Mouse (Mus musculus) layer of hippocampus, postnatal 14 days (tissue): ENCODE measurements at regions not wholly inside any gene's neighbourhood (a gene's known extent, or its start where the extent isn't known, plus 50 kb on each side); places are given as distances from the start of the nearest gene placed in this dataset.

Source experiments
- DNase-seq, 2 experiments: peaks; one replicate each; pipeline ENCODE4 v3.0.0; 2021 to 2022; ENCODE audit warnings: low spot score in 2 of 2, mixed read lengths in 1 of 2
- microRNA-seq, 2 experiments: library from miRNA; unstranded; fragments of <30 nt; microRNA quantifications; one replicate each; pipeline ENCODE4 v1.2.0; 2021

DNA sequence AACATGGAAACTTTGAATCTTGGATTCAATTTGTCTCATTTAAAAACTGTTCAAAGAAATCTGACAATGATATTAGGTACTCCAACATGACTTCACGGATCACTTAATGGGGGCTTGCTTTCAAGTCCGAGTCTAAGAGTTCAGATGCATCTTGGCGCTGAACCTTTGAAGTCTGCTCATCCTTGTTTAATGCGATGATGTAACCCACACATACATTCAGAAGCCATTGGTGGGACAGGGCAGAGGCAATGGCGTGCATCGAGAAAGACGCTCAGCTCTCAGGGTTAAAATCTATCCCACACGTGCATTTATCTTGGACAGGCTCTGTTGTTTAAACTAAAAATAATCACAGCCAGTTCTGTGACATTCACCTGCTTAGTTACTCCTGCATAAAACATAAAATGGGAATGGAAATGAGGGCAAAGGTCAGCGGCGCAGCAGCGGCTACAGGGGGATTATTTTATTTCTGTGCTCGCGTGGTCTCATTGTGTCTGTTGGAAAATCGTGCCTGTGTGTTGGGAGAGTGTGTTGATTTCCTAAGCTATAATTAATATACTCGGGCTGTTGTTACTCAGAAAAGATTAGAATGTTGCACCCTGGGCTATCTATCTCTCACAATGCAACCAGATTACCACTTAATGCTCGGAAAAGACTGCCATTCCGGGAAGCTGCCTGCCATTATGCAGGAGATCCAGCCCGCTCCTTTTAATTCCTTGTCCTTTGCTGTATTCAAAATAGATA is 754.5 kb downstream of the Nedd1 start:
- DNase-seq, result no peak

DNA sequence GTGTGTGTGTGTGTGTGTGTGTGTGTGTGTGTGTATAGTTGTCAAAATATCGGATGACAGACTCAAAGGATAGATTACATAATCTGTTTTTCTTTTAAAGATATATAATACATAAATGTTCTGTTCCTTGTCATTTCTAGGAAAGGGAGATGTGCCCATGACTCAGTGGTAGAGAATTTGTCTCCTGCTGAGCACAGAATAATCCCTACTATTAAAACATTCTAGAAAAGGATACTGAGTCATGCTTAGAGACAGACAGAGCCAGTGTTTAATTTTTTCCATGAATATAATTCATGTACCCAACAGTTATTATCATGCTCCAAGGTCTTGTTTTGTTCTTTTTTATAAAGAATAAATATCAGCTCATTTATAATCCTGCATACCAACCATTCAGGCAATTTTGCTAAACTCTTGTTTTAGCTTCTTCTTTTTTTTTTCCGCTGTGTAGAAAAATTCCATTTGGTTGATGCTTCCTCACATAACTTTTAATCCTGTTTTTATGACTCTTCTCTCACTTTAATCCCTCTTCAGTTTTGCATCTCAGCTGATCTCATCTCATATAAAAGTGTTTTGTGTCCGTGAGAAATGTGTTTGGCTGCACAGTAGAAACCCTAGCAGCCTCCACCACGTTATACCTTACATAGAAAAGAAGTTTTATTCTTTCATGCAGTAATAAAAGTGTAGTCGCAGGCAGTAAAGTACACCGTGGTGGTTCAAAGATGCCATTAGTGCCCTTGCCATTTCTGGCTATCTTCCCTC is 762.3 kb downstream of the Nedd1 start:
- no peak for DNase-seq

DNA sequence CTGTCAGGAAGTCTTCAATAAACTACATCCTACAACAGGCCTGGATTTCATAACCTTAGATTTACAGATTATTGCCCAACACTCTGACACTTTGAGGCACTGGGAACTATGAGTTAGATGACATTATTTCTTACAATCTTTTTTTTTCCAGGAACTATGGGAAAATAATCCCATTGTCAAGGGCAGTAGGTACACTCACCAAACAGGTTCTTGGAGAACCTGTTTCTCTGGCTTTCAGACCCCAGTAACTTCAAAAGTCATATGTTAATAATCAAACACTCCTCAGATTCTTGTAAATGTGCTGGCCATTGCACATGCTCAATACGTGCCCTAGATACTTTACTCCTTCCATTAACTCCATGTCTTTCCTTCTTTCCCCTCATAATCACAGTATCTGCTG is 769.1 kb downstream of the Nedd1 start:
- no peak for DNase-seq

DNA sequence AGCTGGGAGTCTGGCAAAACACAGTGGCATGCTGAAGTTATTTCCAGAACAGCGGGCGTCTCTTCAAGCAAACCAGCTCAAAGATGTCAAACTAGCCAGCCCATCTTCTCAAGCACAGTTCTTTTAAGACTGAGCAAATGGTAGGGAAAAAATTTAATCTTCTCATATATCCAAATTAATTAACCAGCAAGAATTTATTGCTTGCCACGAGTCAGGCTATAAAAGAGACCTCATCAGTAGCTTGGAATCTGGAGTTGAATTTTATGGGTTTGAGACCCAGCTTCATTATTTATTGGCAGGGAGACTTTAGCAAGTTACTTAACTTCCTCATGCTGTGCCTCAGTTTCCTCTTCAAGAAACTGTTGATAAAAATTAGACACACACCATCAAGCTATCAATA is 742.5 kb upstream of the Tmpo start:
- DNase-seq, result no peak

DNA sequence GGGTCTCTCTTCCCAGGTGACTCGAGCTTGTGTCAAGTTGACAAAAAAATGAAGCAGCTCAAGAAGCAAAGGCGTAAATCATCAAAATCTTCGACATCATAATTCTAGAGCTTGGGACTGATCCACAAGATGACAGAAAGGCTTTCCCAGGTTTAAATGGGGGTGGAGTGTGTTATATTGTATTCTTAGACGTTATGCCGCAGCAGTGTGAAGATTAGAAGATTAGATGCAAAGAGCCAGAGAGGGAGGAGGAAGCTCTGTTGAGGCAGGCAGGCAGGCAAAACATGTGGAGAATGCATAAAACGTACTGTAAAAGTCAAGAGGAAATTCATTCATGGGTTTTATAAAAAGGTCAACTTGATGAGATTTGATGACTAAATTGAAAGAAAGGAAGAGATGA is 708.7 kb upstream of the Tmpo start:
- DNase-seq, result no peak

DNA sequence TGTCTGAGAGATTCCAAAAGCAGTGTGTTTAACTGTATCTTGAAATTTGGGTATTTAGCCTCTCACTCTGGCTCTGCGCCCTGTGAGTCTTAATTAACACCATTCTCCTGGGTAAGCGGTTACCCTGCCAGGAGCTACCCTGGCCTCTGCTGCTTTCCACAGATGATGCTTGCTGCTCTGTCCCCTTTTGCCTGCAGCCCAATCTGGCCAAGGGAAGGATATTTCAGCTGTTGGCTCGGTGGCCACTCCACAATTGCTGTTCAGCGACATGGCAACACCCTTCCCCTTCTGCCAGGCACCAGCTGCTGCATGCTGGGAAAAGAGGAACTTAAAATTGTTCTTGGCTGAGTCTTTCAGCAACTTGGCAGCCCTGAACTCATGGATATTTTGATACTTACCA is 707.4 kb upstream of the Tmpo start:
- peak; percentile 57 to 79 for DNase-seq

DNA sequence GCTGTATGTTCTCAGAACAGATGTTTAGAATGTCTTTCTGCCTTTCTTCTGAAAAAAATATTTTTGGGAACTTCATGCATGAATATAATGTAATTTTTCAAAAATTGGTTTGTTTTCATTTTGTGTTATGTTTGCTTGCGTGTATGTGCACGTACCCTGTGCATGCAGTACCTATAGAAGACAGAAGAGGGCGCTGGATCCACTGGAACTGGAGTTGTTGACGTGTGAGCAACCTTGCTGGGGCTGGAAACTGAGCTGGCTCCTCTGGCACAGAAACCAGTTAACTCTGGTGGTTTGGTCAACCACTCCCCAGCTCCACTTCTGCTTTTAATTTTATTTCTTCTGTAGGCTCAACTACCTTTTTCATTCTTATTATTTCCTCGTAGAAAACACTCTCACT is 702.0 kb upstream of the Tmpo start:
- DNase-seq, result no peak

DNA sequence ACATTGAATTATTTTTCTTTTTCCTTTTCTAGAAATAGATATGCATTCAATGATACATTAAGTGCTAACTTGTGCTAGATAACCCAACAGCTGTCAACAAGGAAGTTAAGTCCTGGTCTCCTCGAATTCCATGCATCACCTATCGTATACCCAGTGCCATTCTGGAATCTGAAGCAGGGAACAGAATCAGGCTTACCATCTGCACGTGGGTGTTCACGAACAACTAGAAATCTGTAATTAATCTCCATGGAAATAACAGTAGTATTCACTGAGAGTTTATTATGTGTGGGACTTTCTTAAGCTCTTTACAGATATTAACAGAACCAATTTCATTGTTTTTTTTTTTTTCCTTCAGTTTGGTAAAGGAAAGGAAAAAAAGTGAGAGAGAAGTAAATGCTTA is 701.4 kb upstream of the Tmpo start:
- peak in 1 of 2 experiments; percentile 52 for DNase-seq

DNA sequence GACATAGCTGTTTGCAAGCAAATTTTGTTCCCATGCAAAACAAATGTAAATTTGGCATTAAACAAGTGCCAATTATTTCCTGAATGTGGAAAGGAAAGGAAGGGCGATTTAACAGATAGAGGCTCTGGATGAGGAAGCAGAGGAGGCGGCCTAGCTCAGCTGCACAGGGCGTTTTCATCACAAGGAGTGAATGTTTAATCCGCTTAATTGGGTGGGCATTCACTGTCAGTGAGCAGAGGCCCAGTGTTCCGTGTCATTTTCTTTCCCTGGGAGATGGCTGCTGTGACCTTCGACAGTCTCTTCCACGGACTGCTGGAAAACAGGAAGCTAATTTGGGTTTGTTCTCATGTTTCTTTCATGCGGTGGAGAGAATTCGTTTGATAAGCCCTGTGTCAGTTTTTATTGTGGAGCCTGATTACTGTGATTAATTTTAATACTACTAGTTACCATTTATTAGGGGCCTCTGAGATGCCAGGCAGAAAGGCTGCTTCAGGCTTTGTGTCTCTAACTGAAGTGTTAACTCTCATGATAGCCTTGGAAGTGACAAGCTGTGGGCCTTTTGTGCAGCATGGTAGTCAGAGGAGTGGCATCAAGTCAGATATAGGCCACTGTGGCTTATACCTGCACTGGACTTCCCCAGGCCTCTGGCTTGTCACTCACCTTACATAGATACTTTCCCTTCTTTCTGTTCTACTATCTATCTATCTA is 700.6 kb upstream of the Tmpo start:
- peak in 1 of 2 experiments; percentile 23 for DNase-seq

DNA sequence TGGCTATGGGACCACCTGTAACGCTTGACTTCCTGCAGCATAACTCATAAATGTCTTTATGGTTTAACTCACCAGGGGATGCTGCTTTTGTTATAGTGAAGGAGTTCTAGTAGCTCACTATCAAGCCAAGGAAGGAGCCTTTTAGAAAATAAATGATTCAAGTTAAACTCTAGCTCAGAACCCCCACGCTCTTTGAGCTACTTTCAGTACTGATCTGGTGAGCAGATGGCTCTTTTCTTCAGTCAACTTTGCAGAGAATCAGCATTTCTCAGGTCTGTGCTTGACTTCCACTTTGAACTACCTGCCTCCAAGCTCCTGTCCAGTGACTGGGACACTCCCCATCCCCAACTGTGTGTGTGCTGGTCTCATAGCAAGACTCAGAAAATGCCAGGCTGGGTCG is 694.3 kb upstream of the Tmpo start:
- DNase-seq, result no peak

DNA sequence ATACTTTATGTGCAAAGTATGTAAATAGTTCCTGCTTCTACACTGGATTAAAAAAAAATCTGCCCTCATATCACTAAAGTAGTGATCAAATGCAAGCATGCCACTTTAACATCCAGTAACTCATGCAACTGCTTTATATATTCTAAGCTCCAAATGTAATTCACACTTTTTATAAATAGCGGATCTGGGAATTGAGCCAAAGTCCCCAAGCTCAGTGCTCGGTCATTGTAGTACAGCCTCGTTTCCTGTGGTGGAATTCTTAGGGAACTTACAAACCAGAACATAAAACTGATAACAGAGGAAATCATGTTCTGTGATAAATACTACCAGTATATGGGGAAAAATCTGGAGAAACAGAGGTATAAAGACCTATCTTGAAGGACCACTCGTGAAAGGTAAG is 690.1 kb upstream of the Tmpo start:
- no peak for DNase-seq

DNA sequence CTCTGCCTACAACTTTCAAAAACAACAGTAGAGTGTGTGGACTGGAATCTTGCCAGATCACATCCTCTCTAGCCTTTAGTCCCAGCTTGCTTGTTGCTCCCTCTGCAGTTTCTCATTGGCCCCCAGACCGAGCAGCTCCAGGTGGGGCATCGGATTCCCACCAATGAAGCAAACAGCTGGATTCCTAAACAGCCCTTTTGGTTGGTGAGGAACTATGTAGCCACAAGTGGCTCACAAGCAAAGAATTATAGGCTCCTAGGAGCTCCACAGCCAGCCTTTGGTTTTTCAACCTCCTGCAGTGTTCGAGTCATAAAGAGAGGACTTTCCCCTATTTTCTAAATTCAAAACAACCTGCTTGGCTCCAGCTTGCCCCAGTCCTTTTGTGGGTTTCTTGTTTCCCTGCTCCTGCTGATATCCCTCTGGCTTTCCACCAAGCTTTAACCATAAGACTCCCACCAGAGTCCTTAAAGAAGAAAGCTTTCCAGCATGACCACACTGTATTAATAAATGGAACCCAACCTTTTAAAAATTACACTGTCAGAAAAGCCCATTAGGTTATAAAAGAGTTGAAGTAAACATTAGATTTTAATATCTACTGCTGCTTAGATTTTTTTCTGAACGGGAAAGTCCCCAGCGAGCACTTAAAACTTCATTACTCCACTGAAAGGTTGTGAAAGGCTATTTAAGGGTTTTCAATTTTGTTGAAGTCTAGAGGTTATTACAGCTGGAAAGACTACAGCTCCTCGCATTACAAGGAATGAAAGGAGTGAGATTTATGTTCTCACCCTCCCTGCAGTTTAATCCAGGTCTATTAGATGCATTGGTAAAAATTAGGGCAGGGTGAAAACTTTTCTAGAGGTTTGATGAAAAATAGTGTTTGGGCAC is 677.8 kb upstream of the Tmpo start:
- DNase-seq, result no peak

DNA sequence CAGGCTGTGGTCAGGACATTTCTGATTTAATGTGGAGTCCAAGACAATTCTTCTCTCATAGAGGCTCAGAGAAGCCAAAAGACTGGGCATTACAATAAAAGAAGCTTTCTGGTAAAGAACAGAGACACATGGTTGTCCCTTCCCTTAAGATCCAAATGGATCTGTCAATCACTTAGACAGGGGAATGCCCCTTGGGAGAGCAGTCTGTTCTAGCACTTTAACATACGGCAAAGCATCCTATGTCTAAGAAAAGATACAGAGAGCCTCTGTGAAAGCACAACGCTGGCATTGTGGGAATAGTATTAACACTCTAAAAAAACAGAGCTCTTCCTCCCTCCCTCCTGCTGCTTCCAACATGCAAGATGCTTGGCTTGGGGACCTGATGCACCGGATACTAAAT is 646.0 kb upstream of the Tmpo start:
- DNase-seq, result peak in 1 of 2 experiments; percentile 6

DNA sequence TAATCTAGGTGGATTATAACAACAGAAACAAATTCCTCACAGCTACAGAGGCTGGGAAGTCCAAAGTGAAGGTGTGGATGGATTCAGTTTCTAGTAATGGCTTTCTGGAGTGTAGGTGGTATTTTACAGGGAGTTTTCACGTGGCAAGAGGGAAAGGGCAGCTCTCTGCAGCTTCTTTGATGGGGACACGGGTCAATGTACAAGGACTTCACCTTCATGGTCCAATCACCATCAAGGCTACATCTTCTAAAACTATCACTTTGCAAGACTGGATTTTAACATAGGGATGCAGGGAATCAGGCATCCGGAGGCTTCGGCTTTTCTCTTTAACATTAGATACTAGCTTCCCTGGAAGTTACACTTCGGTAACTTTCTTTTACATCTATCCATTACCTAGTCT is 642.4 kb upstream of the Tmpo start:
- no peak for DNase-seq

DNA sequence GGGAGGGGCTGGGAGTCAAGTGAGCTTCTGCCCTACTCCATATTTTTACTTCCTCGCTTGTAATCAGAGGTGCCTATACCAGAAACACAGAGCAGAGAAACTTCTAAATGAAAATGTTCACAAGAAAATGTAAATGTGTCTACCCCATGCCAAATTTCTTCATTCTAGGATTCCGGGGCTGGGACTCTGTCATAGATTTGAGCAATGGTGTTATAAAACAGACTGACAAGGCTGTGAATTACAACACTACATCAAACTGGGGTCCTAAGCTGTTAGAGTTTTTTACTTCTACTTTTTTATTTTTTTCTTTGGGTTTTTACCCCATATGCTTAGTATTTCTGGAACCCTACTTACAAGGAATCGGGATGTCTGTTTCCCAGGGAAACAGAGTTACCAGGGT is 623.8 kb upstream of the Tmpo start:
- DNase-seq, result no peak

Small RNA genes lying in the stretch of these regions (microRNA-seq; reads per million reads assigned to microRNA genes)
- gene Gm22582 (0 reads per million in 2 experiments), gene Mir1251 (4.2 to 6.8 reads per million in 2 experiments), gene Mir135a-2 (52.4 to 64.5 reads per million in 2 experiments)
